Mouse (Mus musculus) C2C12 (cell line): ENCODE results near the gene Pmfbp1.

Experiments
- CEBPB ChIP-seq: IDR thresholded peaks from one replicate; pipeline ENCODE4 v1.6.1; 2011; ENCODE audit warnings: low read depth, mild to moderate bottlenecking, control low read depth, moderate library complexity
- CTCF ChIP-seq: IDR thresholded peaks from one replicate; pipeline ENCODE4 v1.5.1; 2011; ENCODE audit not compliant: control insufficient read depth, insufficient read depth, insufficient read length
- FOSL1 ChIP-seq: IDR thresholded peaks from one replicate; pipeline ENCODE4 v1.8.0; 2011; ENCODE audit warnings: mild to moderate bottlenecking, low read length; ENCODE audit not compliant: poor library complexity, insufficient read depth, severe bottlenecking
- MAX ChIP-seq: IDR thresholded peaks from one replicate; pipeline ENCODE4 v1.6.1; 2011; ENCODE audit warnings: mild to moderate bottlenecking, control low read depth
- MYOD1 ChIP-seq: IDR thresholded peaks from one replicate; pipeline ENCODE4 v1.6.1; 2011; ENCODE audit warnings: low read depth; ENCODE audit not compliant: control insufficient read depth, insufficient read length
- USF1 ChIP-seq: IDR thresholded peaks from one replicate; pipeline ENCODE4 v1.6.1; 2011; ENCODE audit warnings: low read depth, mild to moderate bottlenecking, control low read depth, moderate library complexity

- TF ChIP-seq CTCF (no peak), MAX (no peak), CEBPB (no peak), MYOD1 (no peak), USF1 (no peak), FOSL1 (no peak)
These were observed 28.8 kb upstream of the Pmfbp1 start for GRCm38 (mm10) chr8:109465056-109465455.
